Mouse (Mus musculus) intestine, embryonic 16.5 days (tissue): ENCODE data around the gene Nav3. TPM values are rescaled to one million over a fixed set of nuclear protein-coding genes. Genes with fewer than 3 reads are reported as not detected.

Experiments used
- ATAC-seq: fragments of 200-750 bp; cut with Nextera tagmentation; 2 replicates; pipeline ENCODE4 v1.8.0; 2017; ENCODE audit warnings: moderate TSS enrichment, moderate library complexity
- H3K27ac ChIP-seq: fragments of 300-500 bp; sonication (generic); 2 replicates; pipeline ENCODE4 v1.5.1; 2014; ENCODE audit warnings: mild to moderate bottlenecking, low read length
- H3K27me3 ChIP-seq: fragments of 300-500 bp; sonication (generic); replicated peaks from 2 replicates; pipeline ENCODE4 v1.6.1; 2014; ENCODE audit warnings: low read length, control low read depth, mixed read lengths; ENCODE audit not compliant: control insufficient read depth, insufficient read depth
- H3K36me3 ChIP-seq: fragments of 300-500 bp; sonication (generic); 2 replicates; pipeline ENCODE4 v1.6.1; 2014; ENCODE audit warnings: low read length, control low read depth; ENCODE audit not compliant: control insufficient read depth, insufficient read depth
- H3K4me1 ChIP-seq: fragments of 300-500 bp; sonication (generic); 2 replicates; pipeline ENCODE4 v1.6.1; 2014; ENCODE audit warnings: low read length, control low read depth, mixed read lengths; ENCODE audit not compliant: control insufficient read depth, insufficient read depth
- H3K4me2 ChIP-seq: fragments of 300-500 bp; sonication (generic); 2 replicates; pipeline ENCODE4 v1.6.1; 2014; ENCODE audit warnings: low read depth, low read length, control low read depth
- H3K4me3 ChIP-seq: fragments of 300-500 bp; sonication (generic); 2 replicates; pipeline ENCODE4 v1.5.1; 2014; ENCODE audit warnings: mild to moderate bottlenecking, low read length
- H3K9ac ChIP-seq: fragments of 300-500 bp; sonication (generic); 2 replicates; pipeline ENCODE4 v1.6.1; 2014; ENCODE audit warnings: low read depth, low read length
- H3K9me3 ChIP-seq: fragments of 300-500 bp; sonication (generic); 2 replicates; pipeline ENCODE4 v1.6.1; 2016; ENCODE audit warnings: low read length, control low read depth; ENCODE audit not compliant: control insufficient read depth
- WGBS: fragments of 180-500 bp; shearing (Covaris S2); extraction: QIAGEN DNeasy Blood & Tissue Kit; methylation state at CpG from one replicate; pipeline ENCODE4 v1.1.7; 2014; 5-methylcytosine and 5-hydroxymethylcytosine counted together
- polyA plus RNA-seq: library from polyadenylated mRNA; unstranded; fragments of >200 nt; fragmentation: Nextera tagmentation; extraction: Ambion mirVana; gene quantifications from 2 replicates; pipeline ENCODE4 v1.2.1, GENCODE M21; 2015

The Nav3 gene
- polyA plus RNA-seq, 1 experiment from 2014 or later, result 0.75 TPM

GRCm38 (mm10) chr10:110240667-110241066, 215.3 kb downstream of the Nav3 start:
- Histone ChIP-seq H3K4me2 (no peak overlapping the region), H3K36me3 (no peaks in the 10 kb centered on the region), H3K9ac (no peak overlapping the region), H3K27ac (no peak overlapping the region), H3K27me3 (no peaks in the 10 kb centered on the region), H3K4me3 (no peak overlapping the region), H3K4me1 (no peaks in the 10 kb centered on the region), H3K9me3 (no peaks in the 10 kb centered on the region)
- no peak for ATAC-seq
- WGBS, result 71% methylated on average over 3 of the region's 3 CpGs

DNA sequence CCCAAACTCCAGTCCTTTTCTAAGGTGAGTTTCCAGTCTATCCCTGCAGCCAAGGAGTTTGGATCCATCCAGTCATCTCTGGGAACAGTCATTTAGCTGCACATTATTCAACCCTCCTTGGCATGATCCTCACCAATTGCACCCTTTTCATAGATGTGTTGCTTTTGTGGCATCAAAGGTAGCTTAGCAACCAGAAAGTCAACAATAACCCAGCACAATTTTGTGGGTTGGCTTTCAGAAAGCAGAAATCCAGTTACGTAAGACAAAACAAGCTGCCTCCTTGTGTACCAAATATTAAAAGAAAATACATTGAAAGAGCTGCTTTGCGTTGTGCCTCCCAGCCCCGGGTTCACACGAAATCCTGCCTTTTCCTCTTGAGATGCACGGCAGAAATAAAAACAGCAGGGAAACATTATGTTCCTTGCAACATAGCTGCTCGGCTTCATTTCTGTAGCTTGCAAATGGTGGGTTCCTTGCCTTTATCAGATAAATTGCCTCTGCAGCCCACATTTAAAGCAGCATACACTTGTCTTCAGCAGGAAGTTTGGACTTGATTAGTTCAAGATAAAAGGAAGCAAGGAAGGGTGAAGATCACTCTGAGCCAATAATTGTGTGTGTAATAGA, 222.6 kb downstream of the Nav3 start:
- Histone ChIP-seq H3K4me3 (no peak overlapping the region), H3K4me1 (no peaks in the 10 kb centered on the region), H3K9me3 (no peaks in the 10 kb centered on the region), H3K9ac (no peak overlapping the region), H3K36me3 (no peaks in the 10 kb centered on the region), H3K27ac (no peak overlapping the region), H3K27me3 (no peaks in the 10 kb centered on the region), H3K4me2 (no peak overlapping the region)
- no peak for ATAC-seq
- 69% methylated on average over 6 of the region's 6 CpGs for WGBS

- Histone ChIP-seq H3K27ac (no peak overlapping the region), H3K9me3 (no peaks in the 10 kb centered on the region), H3K4me3 (no peak overlapping the region), H3K4me1 (no peaks in the 10 kb centered on the region), H3K4me2 (no peak overlapping the region), H3K9ac (no peak overlapping the region), H3K36me3 (no peaks in the 10 kb centered on the region), H3K27me3 (no peaks in the 10 kb centered on the region)
- no peak for ATAC-seq
- 86% methylated on average over 5 of the region's 5 CpGs for WGBS
These were observed 249.6 kb downstream of the Nav3 start for GRCm38 (mm10) chr10:110206411-110206810.

GRCm38 (mm10) chr10:110204121-110204697, 251.8 kb downstream of the Nav3 start:
- no peak for ATAC-seq
- Histone ChIP-seq H3K4me1 (no peaks in the 10 kb centered on the region), H3K4me2 (no peak overlapping the region), H3K36me3 (no peaks in the 10 kb centered on the region), H3K9me3 (no peaks in the 10 kb centered on the region), H3K27me3 (no peaks in the 10 kb centered on the region), H3K27ac (no peak overlapping the region), H3K9ac (no peak overlapping the region), H3K4me3 (no peak overlapping the region)
- 76% methylated on average over 5 of the region's 5 CpGs for WGBS

- H3K27me3 ChIP-seq, result no peaks in the 10 kb centered on the region
- H3K9me3 ChIP-seq, result no peaks in the 10 kb centered on the region
- no peaks in the 10 kb centered on the region for H3K36me3 ChIP-seq
- no peak overlapping the region for H3K4me3 ChIP-seq
- no peak overlapping the region for H3K9ac ChIP-seq
- 51% methylated on average over 4 of the region's 4 CpGs for WGBS
- no peak overlapping the region for H3K4me2 ChIP-seq
- no peaks in the 10 kb centered on the region for H3K4me1 ChIP-seq
- ATAC-seq, result no peak
- no peak overlapping the region for H3K27ac ChIP-seq
These were observed 263.1 kb downstream of the Nav3 start for GRCm38 (mm10) chr10:110192881-110193280.

DNA sequence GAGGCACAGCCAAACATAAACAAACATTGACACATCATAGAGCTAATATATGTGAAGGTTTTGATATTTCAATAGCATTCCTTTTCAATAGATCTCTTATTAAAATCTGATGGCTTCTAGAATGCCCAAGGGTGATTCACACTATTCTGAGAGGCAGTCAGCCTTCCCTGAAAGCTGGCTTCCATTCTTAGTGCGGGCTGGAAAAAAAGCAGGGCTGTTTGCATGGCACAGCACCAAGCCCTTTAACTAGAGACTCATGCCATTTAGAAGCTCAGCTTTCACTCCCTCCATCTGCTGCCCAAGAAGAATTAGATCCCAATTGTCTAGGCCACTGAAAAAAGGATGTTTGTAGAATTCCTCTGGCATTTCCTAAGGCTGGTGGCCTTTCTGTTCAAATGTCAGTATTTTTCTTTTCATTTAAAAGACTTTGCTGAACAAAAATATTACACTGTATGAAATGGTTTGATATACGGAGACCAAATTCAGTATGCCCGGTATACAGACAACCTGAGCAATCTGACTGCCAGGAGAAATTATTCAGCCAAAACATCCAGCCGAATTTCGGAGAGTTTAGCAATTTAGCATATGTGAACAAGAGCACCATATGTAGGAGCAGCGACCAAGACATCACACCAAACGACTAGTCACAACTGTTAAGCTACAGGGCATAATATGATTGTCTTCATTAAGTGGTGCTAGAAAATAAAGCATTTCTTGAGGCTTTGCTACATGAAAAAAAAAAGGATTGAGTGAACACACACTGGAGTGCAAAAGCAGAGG, 263.8 kb downstream of the Nav3 start:
- Histone ChIP-seq H3K9ac (no peak overlapping the region), H3K36me3 (no peaks in the 10 kb centered on the region), H3K4me3 (no peak overlapping the region), H3K4me1 (no peaks in the 10 kb centered on the region), H3K4me2 (no peak overlapping the region), H3K9me3 (no peaks in the 10 kb centered on the region), H3K27me3 (no peaks in the 10 kb centered on the region), H3K27ac (no peak overlapping the region)
- no peak for ATAC-seq
- WGBS, result 75% methylated on average over 7 of the region's 7 CpGs

DNA sequence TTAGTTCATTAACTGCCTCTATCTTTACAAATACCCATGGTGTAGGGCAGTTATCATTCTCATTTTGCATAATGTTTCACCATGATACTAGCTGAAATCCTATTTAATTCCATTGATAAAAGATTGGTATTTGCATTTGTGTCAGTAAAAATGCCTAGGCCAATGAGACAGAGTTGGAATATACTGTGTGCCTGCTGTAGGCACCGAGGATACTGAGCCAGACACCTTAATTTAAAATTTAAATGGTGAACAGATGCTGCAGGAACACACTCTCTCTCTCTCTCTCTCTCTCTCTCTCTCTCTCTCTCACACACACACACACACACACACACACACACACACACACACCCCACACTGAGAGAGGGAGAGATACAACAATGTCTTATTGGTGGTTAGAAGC, 269.8 kb downstream of the Nav3 start:
- Histone ChIP-seq H3K4me2 (no peak overlapping the region), H3K4me1 (no peaks in the 10 kb centered on the region), H3K4me3 (no peak overlapping the region), H3K9ac (no peak overlapping the region), H3K9me3 (no peaks in the 10 kb centered on the region), H3K36me3 (no peaks in the 10 kb centered on the region), H3K27me3 (no peaks in the 10 kb centered on the region), H3K27ac (no peak overlapping the region)
- 61% methylated on average over 1 of the region's 1 CpGs for WGBS
- no peak for ATAC-seq

DNA sequence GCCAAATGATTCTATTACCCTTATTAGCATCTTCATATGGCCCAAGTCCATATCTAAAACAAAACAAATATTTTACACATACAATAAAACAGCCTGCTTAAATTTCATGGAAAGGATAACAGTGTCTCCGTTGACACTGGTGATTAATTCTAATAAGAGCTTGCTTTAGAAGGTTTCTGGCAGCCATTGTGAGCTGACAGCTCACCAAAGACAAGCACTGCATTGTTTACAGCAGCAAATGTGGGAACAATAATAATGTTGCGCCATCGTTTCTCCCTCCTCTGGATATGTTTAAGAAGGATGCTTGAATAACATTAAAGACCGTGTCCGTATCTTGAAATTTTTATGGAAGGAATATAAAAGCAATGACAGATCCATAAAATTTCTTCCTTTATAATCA, 280.1 kb downstream of the Nav3 start:
- Histone ChIP-seq H3K36me3 (no peaks in the 10 kb centered on the region), H3K4me1 (no peaks in the 10 kb centered on the region)
- WGBS, result 64% methylated on average over 5 of the region's 5 CpGs

DNA sequence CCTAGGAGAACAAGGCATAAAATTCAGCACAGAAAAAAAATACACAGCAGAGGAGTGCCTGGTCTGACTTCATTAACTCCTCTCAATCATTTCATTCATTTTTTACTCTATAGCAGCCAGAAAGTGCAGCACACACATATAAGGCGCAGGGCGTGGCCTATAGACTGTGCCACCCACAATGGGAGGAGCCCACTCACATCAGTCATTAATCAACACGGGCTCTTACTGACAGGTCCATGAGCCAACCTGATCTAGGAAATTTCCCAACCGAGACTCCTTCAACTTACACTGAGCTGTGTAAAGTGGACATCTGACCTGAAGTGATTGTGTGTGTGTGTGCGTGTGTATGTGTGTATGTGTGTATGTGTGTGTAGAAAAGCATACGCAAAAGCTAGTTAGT, 286.6 kb downstream of the Nav3 start:
- WGBS, result 75% methylated on average over 6 of the region's 6 CpGs
- no peak for ATAC-seq

More for the DNA sequence above, 280.1 kb downstream of the Nav3 start:
- ATAC-seq, result no peak
- Histone ChIP-seq H3K9me3 (no peaks in the 10 kb centered on the region), H3K4me3 (no peak overlapping the region), H3K9ac (no peak overlapping the region), H3K27ac (no peak overlapping the region), H3K4me2 (no peak overlapping the region), H3K27me3 (no peaks in the 10 kb centered on the region)

More for the DNA sequence above, 286.6 kb downstream of the Nav3 start:
- Histone ChIP-seq H3K4me1 (no peaks in the 10 kb centered on the region), H3K36me3 (no peaks in the 10 kb centered on the region), H3K9me3 (no peaks in the 10 kb centered on the region), H3K27me3 (no peaks in the 10 kb centered on the region), H3K4me2 (no peak overlapping the region), H3K4me3 (no peak overlapping the region), H3K9ac (no peak overlapping the region), H3K27ac (no peak overlapping the region)
